Mouse (Mus musculus) cortical plate, adult 2 months (tissue): Measurements from ENCODE around the gene Tomm7. TPM values are rescaled to one million over a fixed set of nuclear protein-coding genes. Genes with fewer than 3 reads are reported as not detected.
"Not testable (repeated sequence)": the region's sequence is repeated elsewhere in the genome, so short reads cannot be mapped to it uniquely, and the experiment has no call there.

Experiments
- H3K27ac ChIP-seq: fragments of 200-500 bp; 2 replicates; pipeline ENCODE4 v1.5.1; 2012; ENCODE audit warnings: low read length, control low read depth, inconsistent platforms; ENCODE audit not compliant: insufficient read depth
- H3K4me1 ChIP-seq: fragments of 200-500 bp; 2 replicates; pipeline ENCODE4 v1.6.1; 2011; ENCODE audit warnings: low read length; ENCODE audit not compliant: control insufficient read depth, insufficient read depth
- H3K4me3 ChIP-seq: fragments of 200-500 bp; 2 replicates; pipeline ENCODE4 v1.5.1; 2011; ENCODE audit warnings: mild to moderate bottlenecking, low read length, control low read depth; ENCODE audit not compliant: insufficient read depth
- CTCF ChIP-seq: fragments of 200-500 bp; IDR thresholded peaks from 2 replicates; pipeline ENCODE4 v1.5.1; 2011; ENCODE audit warnings: mild to moderate bottlenecking, control low read depth, low read length; ENCODE audit not compliant: insufficient read depth; ENCODE audit errors: extremely low read depth
- POLR2A ChIP-seq: fragments of 200-500 bp; IDR thresholded peaks from 2 replicates; pipeline ENCODE4 v1.6.1; 2011; ENCODE audit warnings: mild to moderate bottlenecking, low read length, control low read depth; ENCODE audit not compliant: insufficient read depth; ENCODE audit errors: extremely low read depth
- polyA plus RNA-seq: library from polyadenylated mRNA; depleted of rRNA; stranded (reverse); fragments of >200 nt; gene quantifications from 2 replicates; pipeline ENCODE4 v1.2.3, GENCODE M21; 2012

Gene Tomm7
- polyA plus RNA-seq, 1 experiment = 97.2 TPM

- Histone ChIP-seq H3K4me3 (no peak overlapping the region), H3K27ac (no peak overlapping the region), H3K4me1 (no peaks in the 10 kb centered on the region)
- TF ChIP-seq CTCF (no peak), POLR2A (no peak)
Observed at GRCm38 (mm10) chr5:23863166-23864053, 19.4 kb upstream of the Tomm7 start.

- no peak overlapping the region for H3K4me3 ChIP-seq
- no peaks in the 10 kb centered on the region for H3K4me1 ChIP-seq
- H3K27ac ChIP-seq = no peak overlapping the region
- TF ChIP-seq POLR2A (no peak), CTCF (no peak)
Observed at GRCm38 (mm10) chr5:23862291-23862690, 18.3 kb upstream of the Tomm7 start.

GRCm38 (mm10) chr5:23861721-23862120, 17.8 kb upstream of the Tomm7 start:
- TF ChIP-seq POLR2A (no peak), CTCF (no peak)

GRCm38 (mm10) chr5:23859896-23860295, 15.9 kb upstream of the Tomm7 start:
- TF ChIP-seq CTCF (no peak), POLR2A (no peak)
- no peaks in the 10 kb centered on the region for H3K4me1 ChIP-seq
- H3K4me3 ChIP-seq = no peak overlapping the region
- H3K27ac ChIP-seq = no peak overlapping the region

More at GRCm38 (mm10) chr5:23861721-23862120, 17.8 kb upstream of the Tomm7 start:
- Histone ChIP-seq H3K4me1 (no peaks in the 10 kb centered on the region), H3K4me3 (no peak overlapping the region), H3K27ac (no peak overlapping the region)

GRCm38 (mm10) chr5:23859087-23859718, 15.2 kb upstream of the Tomm7 start:
- no peak overlapping the region for H3K4me3 ChIP-seq
- H3K4me1 ChIP-seq = no peaks in the 10 kb centered on the region
- no peak overlapping the region for H3K27ac ChIP-seq
- TF ChIP-seq POLR2A = no peak
- no peak for TF ChIP-seq CTCF

GRCm38 (mm10) chr5:23858643-23859042, 14.7 kb upstream of the Tomm7 start:
- peak; percentile 42 for TF ChIP-seq CTCF
- no peak for TF ChIP-seq POLR2A
- no peak overlapping the region for H3K27ac ChIP-seq

GRCm38 (mm10) chr5:23858001-23858400, 14.0 kb upstream of the Tomm7 start:
- Histone ChIP-seq H3K4me1 (no peaks in the 10 kb centered on the region), H3K27ac (no peak overlapping the region), H3K4me3 (no peak overlapping the region)
- TF ChIP-seq CTCF (no peak), POLR2A (no peak)

More at GRCm38 (mm10) chr5:23858643-23859042, 14.7 kb upstream of the Tomm7 start:
- Histone ChIP-seq H3K4me3 (no peak overlapping the region), H3K4me1 (no peaks in the 10 kb centered on the region)

GRCm38 (mm10) chr5:23857189-23857588, 13.2 kb upstream of the Tomm7 start:
- Histone ChIP-seq H3K4me3 (no peak overlapping the region), H3K4me1 (no peaks in the 10 kb centered on the region), H3K27ac (no peak overlapping the region)
- TF ChIP-seq POLR2A (no peak), CTCF (no peak)

- H3K27ac ChIP-seq = no peak overlapping the region
- TF ChIP-seq CTCF = no peak
- TF ChIP-seq POLR2A = no peak
- H3K4me3 ChIP-seq = no peak overlapping the region
- no peaks in the 10 kb centered on the region for H3K4me1 ChIP-seq
Observed at GRCm38 (mm10) chr5:23856164-23856563, 12.2 kb upstream of the Tomm7 start.

GRCm38 (mm10) chr5:23855484-23855883, 11.5 kb upstream of the Tomm7 start:
- TF ChIP-seq POLR2A (no peak), CTCF (no peak)
- no peak overlapping the region for H3K27ac ChIP-seq
- H3K4me1 ChIP-seq = no peaks in the 10 kb centered on the region
- H3K4me3 ChIP-seq = no peak overlapping the region

GRCm38 (mm10) chr5:23852916-23853315, 9.0 kb upstream of the Tomm7 start:
- not testable (repeated sequence) for H3K4me3 ChIP-seq, H3K4me1 ChIP-seq, H3K27ac ChIP-seq
